Mouse (Mus musculus) forebrain, postnatal 0 days (tissue): ENCODE results near the gene Tnfrsf4. TPM values are rescaled to one million over a fixed set of nuclear protein-coding genes. Genes with fewer than 3 reads are reported as not detected.
A peak's percentile ranks its signal among the peaks of the same experiment; 100 is the strongest.

Experiments used
- ATAC-seq: fragments of 200-750 bp; cut with Nextera tagmentation; 2 replicates; pipeline ENCODE4 v1.8.0; 2017; ENCODE audit warnings: mild to moderate bottlenecking, moderate library complexity
- DNase-seq: peaks from one replicate; pipeline ENCODE4 v3.0.0-alpha.2; 2015
- H3K27ac ChIP-seq: fragments of 300-500 bp; sonication (generic); 2 replicates; pipeline ENCODE4 v1.5.1; 2014; ENCODE audit warnings: low read depth, mild to moderate bottlenecking, antibody characterized with exemption, low read length, moderate library complexity, mixed read lengths
- H3K27me3 ChIP-seq: fragments of 300-500 bp; sonication (generic); 2 replicates; pipeline ENCODE4 v1.6.1; 2014; ENCODE audit warnings: mild to moderate bottlenecking, low read length, mixed read lengths; ENCODE audit not compliant: insufficient read depth
- H3K36me3 ChIP-seq: fragments of 300-500 bp; sonication (generic); 2 replicates; pipeline ENCODE4 v1.6.1; 2014; ENCODE audit warnings: mild to moderate bottlenecking, moderate library complexity; ENCODE audit not compliant: insufficient read depth
- H3K4me1 ChIP-seq: fragments of 300-500 bp; sonication (generic); 2 replicates; pipeline ENCODE4 v1.6.1; 2014; ENCODE audit warnings: antibody characterized with exemption; ENCODE audit not compliant: insufficient read depth
- H3K4me2 ChIP-seq: fragments of 300-500 bp; sonication (generic); 2 replicates; pipeline ENCODE4 v1.6.1; 2014; ENCODE audit warnings: low read depth, mild to moderate bottlenecking, moderate library complexity
- H3K4me3 ChIP-seq: fragments of 300-500 bp; sonication (generic); 2 replicates; pipeline ENCODE4 v1.5.1; 2014; ENCODE audit warnings: low read depth, low read length, mixed read lengths
- H3K9ac ChIP-seq: fragments of 300-500 bp; sonication (generic); 2 replicates; pipeline ENCODE4 v1.6.1; 2014; ENCODE audit warnings: mild to moderate bottlenecking
- H3K9me3 ChIP-seq: fragments of 300-500 bp; sonication (generic); 2 replicates; pipeline ENCODE4 v1.6.1; 2016; ENCODE audit warnings: low read length
- CTCF ChIP-seq: sonication (generic); IDR thresholded peaks from 2 replicates; pipeline ENCODE4 v1.5.1; 2016; ENCODE audit warnings: antibody characterized with exemption, control low read depth, low read depth
- WGBS: fragments of 180-500 bp; shearing (Covaris S2); extraction: QIAGEN DNeasy Blood & Tissue Kit; methylation state at CpG from one replicate; pipeline ENCODE4 v1.1.7; 2014; 5-methylcytosine and 5-hydroxymethylcytosine counted together
- polyA plus RNA-seq: library from polyadenylated mRNA; unstranded; fragments of >200 nt; fragmentation: Nextera tagmentation; extraction: Ambion mirVana; gene quantifications from 2 replicates; pipeline ENCODE4 v1.2.1, GENCODE M21; 2015
- total RNA-seq: library from RNA; depleted of rRNA; stranded (reverse); fragments of >200 nt; gene quantifications from 2 replicates; pipeline ENCODE4 v1.2.3, GENCODE M21; 2014

The Tnfrsf4 gene
- total and polyA plus RNA-seq, 2 experiments from 2014 or later, result 0.40 to 0.48 TPM

- H3K4me2 ChIP-seq, result no peak overlapping the region
- no peak overlapping the region for H3K9ac ChIP-seq
- WGBS, result 56% methylated on average over 6 of the region's 6 CpGs
- peaks cover 4% of the 10 kb centered on the region; the same call in 1 of the 2 replicates for H3K36me3 ChIP-seq
- peaks cover 16% of the 10 kb centered on the region for H3K4me1 ChIP-seq
- no peak overlapping the region for H3K27ac ChIP-seq
- no peak overlapping the region for H3K4me3 ChIP-seq
- ATAC-seq (no peak), DNase-seq (peak; percentile 38)
- no peaks in the 10 kb centered on the region for H3K9me3 ChIP-seq
- TF ChIP-seq CTCF, result peak; percentile 66
- H3K27me3 ChIP-seq, result peaks cover 16% of the 10 kb centered on the region
Measured at GRCm38 (mm10) chr4:156033476-156034119, 20.0 kb downstream of the Tnfrsf4 start.

GRCm38 (mm10) chr4:156034301-156034700, 20.7 kb downstream of the Tnfrsf4 start:
- H3K4me2 ChIP-seq, result no peak overlapping the region
- H3K27ac ChIP-seq, result no peak overlapping the region
- no peak for TF ChIP-seq CTCF
- H3K9me3 ChIP-seq, result no peaks in the 10 kb centered on the region
- H3K4me1 ChIP-seq, result peaks cover 16% of the 10 kb centered on the region
- H3K9ac ChIP-seq, result no peak overlapping the region
- peaks cover 16% of the 10 kb centered on the region for H3K27me3 ChIP-seq
- 0 out of 2 replicates have a peak overlapping the region, but pooled peaks have one; percentile 2 for H3K4me3 ChIP-seq
- peaks cover 2% of the 10 kb centered on the region; the same call in 1 of the 2 replicates for H3K36me3 ChIP-seq
- no peak for DNase-seq
- no peak for ATAC-seq
- 55% methylated on average over 4 of the region's 4 CpGs for WGBS

- H3K36me3 ChIP-seq, result no peaks in the 10 kb centered on the region
- 2% methylated on average over 25 of the region's 25 CpGs for WGBS
- peak overlapping the region; percentile 22 for H3K4me3 ChIP-seq
- peaks cover 16% of the 10 kb centered on the region for H3K27me3 ChIP-seq
- peaks cover 16% of the 10 kb centered on the region for H3K4me1 ChIP-seq
- no peak for TF ChIP-seq CTCF
- no peak overlapping the region for H3K27ac ChIP-seq
- ATAC-seq, result no peak
- no peak overlapping the region for H3K9ac ChIP-seq
- no peak for DNase-seq
- H3K4me2 ChIP-seq, result peak overlapping the region; percentile 41
- H3K9me3 ChIP-seq, result no peaks in the 10 kb centered on the region
Measured at GRCm38 (mm10) chr4:156034901-156035300, 21.3 kb downstream of the Tnfrsf4 start.

GRCm38 (mm10) chr4:156044754-156045153, 31.1 kb downstream of the Tnfrsf4 start:
- no peak overlapping the region for H3K9ac ChIP-seq
- DNase-seq (no peak), ATAC-seq (no peak)
- no peak overlapping the region for H3K4me2 ChIP-seq
- WGBS, result 74% methylated on average over 5 of the region's 5 CpGs
- no peak for TF ChIP-seq CTCF
- no peaks in the 10 kb centered on the region for H3K36me3 ChIP-seq
- no peak overlapping the region for H3K27ac ChIP-seq
- no peaks in the 10 kb centered on the region for H3K4me1 ChIP-seq
- H3K27me3 ChIP-seq, result no peaks in the 10 kb centered on the region
- no peaks in the 10 kb centered on the region for H3K9me3 ChIP-seq
- H3K4me3 ChIP-seq, result no peak overlapping the region

GRCm38 (mm10) chr4:156049779-156050178, 36.1 kb downstream of the Tnfrsf4 start:
- ATAC-seq, result no peak
- Histone ChIP-seq H3K36me3 (no peaks in the 10 kb centered on the region), H3K27me3 (no peaks in the 10 kb centered on the region), H3K9me3 (no peaks in the 10 kb centered on the region), H3K27ac (no peak overlapping the region), H3K4me1 (no peaks in the 10 kb centered on the region), H3K4me2 (no peak overlapping the region), H3K4me3 (no peak overlapping the region), H3K9ac (no peak overlapping the region)
- no peak for DNase-seq
- no peak for TF ChIP-seq CTCF
- 89% methylated on average over 3 of the region's 3 CpGs for WGBS

GRCm38 (mm10) chr4:156050391-156050980, 36.8 kb downstream of the Tnfrsf4 start:
- Histone ChIP-seq H3K9me3 (no peaks in the 10 kb centered on the region), H3K9ac (no peak overlapping the region), H3K4me2 (no peak overlapping the region), H3K27me3 (no peaks in the 10 kb centered on the region), H3K27ac (no peak overlapping the region), H3K36me3 (no peaks in the 10 kb centered on the region), H3K4me3 (no peak overlapping the region), H3K4me1 (no peaks in the 10 kb centered on the region)
- TF ChIP-seq CTCF, result no peak
- WGBS, result 71% methylated on average over 6 of the region's 6 CpGs
- DNase-seq (no peak), ATAC-seq (no peak)

- no peak for ATAC-seq
- 91% methylated on average over 4 of the region's 4 CpGs for WGBS
Measured at GRCm38 (mm10) chr4:156053113-156053512, 39.5 kb downstream of the Tnfrsf4 start.

More at GRCm38 (mm10) chr4:156053113-156053512, 39.5 kb downstream of the Tnfrsf4 start:
- no peak overlapping the region for H3K4me3 ChIP-seq
- H3K4me2 ChIP-seq, result no peak overlapping the region
- H3K27ac ChIP-seq, result no peak overlapping the region
- no peaks in the 10 kb centered on the region for H3K4me1 ChIP-seq
- DNase-seq, result no peak
- no peaks in the 10 kb centered on the region for H3K9me3 ChIP-seq
- no peaks in the 10 kb centered on the region for H3K27me3 ChIP-seq
- H3K36me3 ChIP-seq, result no peaks in the 10 kb centered on the region
- TF ChIP-seq CTCF, result no peak
- no peak overlapping the region for H3K9ac ChIP-seq
